ENCODE assay signal across 19 mouse cellular contexts in genomic region chr11:45831476-45832143, GRCm38 (mm10). TPM values are rescaled to one million over a fixed set of nuclear protein-coding genes. Genes with fewer than 3 reads are reported as not detected.
DNase-seq lines count a peak whose midpoint lies in the region; ATAC-seq and TF ChIP-seq lines count a peak whose summit lies in the region.
"Had no signal": no experiment of that assay in that cellular context is flagged by ENCODE, and none has a peak within 500 bp of the region (broad histone marks: within the 10 kb centered on the region; RNA-seq: fewer than 3 reads in every experiment).

No protein-coding gene starts in this region.

- no peak overlapping the region for H3K4me2 ChIP-seq in heart, postnatal 0 days (ENCODE audit: low read depth, low read length)
- no peak overlapping the region for H3K4me2 ChIP-seq in embryonic facial prominence, embryonic 13.5 days
- H3K4me2 ChIP-seq in limb, embryonic 15.5 days, result no peak overlapping the region
- H3K4me2 ChIP-seq: forebrain, embryonic 15.5 days; hindbrain, embryonic 13.5 days; midbrain, embryonic 12.5 days; neural tube, embryonic 12.5 days had no signal

- no peaks in the 10 kb centered on the region for H3K27me3 ChIP-seq in heart, postnatal 0 days (ENCODE audit: control insufficient read depth, insufficient read depth, low read length)
- H3K27me3 ChIP-seq in embryonic facial prominence, embryonic 13.5 days, result no peaks in the 10 kb centered on the region
- no peaks in the 10 kb centered on the region for H3K27me3 ChIP-seq in limb, embryonic 15.5 days
- H3K27me3 ChIP-seq: forebrain, embryonic 15.5 days; hindbrain, embryonic 13.5 days; midbrain, embryonic 12.5 days; neural tube, embryonic 12.5 days had no signal

- no peak overlapping the region for H3K9ac ChIP-seq in heart, postnatal 0 days (replicated peaks; ENCODE audit: low read depth, low read length)
- no peak overlapping the region for H3K9ac ChIP-seq in embryonic facial prominence, embryonic 13.5 days
- no peak overlapping the region for H3K9ac ChIP-seq in limb, embryonic 15.5 days
- H3K9ac ChIP-seq: forebrain, embryonic 15.5 days; hindbrain, embryonic 13.5 days; liver, postnatal 0 days; midbrain, embryonic 12.5 days; neural tube, embryonic 12.5 days had no signal

- DNase-seq in gastrocnemius, postnatal 25 days, result peak; percentile 23
- no peak for DNase-seq in gastrocnemius, postnatal 4 days (ENCODE audit: low spot score in 2 of 2)
- no peak for DNase-seq in heart, postnatal 0 days (ENCODE audit: low spot score)
- no peak for DNase-seq in heart, postnatal 25 days (ENCODE audit: low spot score)
- DNase-seq in left cerebral cortex, postnatal 10 days (ENCODE audit: extremely low spot score in 1 of 2, low spot score in 2 of 2), result no peak
- DNase-seq in adrenal gland, adult (ENCODE audit: inconsistent age in 2 of 2, low spot score in 1 of 2), result no peak
- DNase-seq: cerebellum, adult 18-20 months; cerebellum, postnatal 36 days; heart, adult 2 months; kidney, adult 18-20 months; kidney, postnatal 10 days; liver, postnatal 0 days; thymus, postnatal 36 days had no signal

- intact Hi-C loops in heart, postnatal 25 days (cut with DNase I), result no loop called here
- intact Hi-C loops in left cerebral cortex, postnatal 10 days (cut with DNase I), result no loop called here

- H3K36me3 ChIP-seq in heart, postnatal 0 days (replicated peaks; ENCODE audit: control insufficient read depth, insufficient read depth, low read length), result no peaks in the 10 kb centered on the region
- H3K36me3 ChIP-seq in embryonic facial prominence, embryonic 13.5 days, result no peaks in the 10 kb centered on the region
- no peaks in the 10 kb centered on the region for H3K36me3 ChIP-seq in limb, embryonic 15.5 days
- H3K36me3 ChIP-seq: forebrain, embryonic 15.5 days; hindbrain, embryonic 13.5 days; midbrain, embryonic 12.5 days; neural tube, embryonic 12.5 days had no signal

- H3K4me3 ChIP-seq in heart, postnatal 0 days (ENCODE audit: low read depth, low read length), result no peak overlapping the region
- H3K4me3 ChIP-seq in embryonic facial prominence, embryonic 13.5 days, result no peak overlapping the region
- no peak overlapping the region for H3K4me3 ChIP-seq in limb, embryonic 15.5 days
- H3K4me3 ChIP-seq: forebrain, embryonic 15.5 days; heart, adult 2 months; hindbrain, embryonic 13.5 days; midbrain, embryonic 12.5 days; neural tube, embryonic 12.5 days had no signal

- no peak for TF ChIP-seq CTCF in heart, postnatal 0 days (IDR thresholded peaks at IDR 0.05; ENCODE audit: low read depth)

- no peak for ATAC-seq in heart, postnatal 0 days (ENCODE audit: insufficient read depth, low read depth)
- no peak for ATAC-seq in embryonic facial prominence, embryonic 13.5 days (ENCODE audit: insufficient number of reproducible peaks, insufficient read depth, low FRiP score, low TSS enrichment, low read depth)
- ATAC-seq in limb, embryonic 15.5 days (ENCODE audit: insufficient number of reproducible peaks, low FRiP score, low TSS enrichment, low read depth), result 0 out of 2 replicates have a peak, but pooled peaks have one; percentile 47
- ATAC-seq: forebrain, embryonic 15.5 days; liver, postnatal 0 days had no signal

- no peaks in the 10 kb centered on the region for H3K9me3 ChIP-seq in heart, postnatal 0 days (replicated peaks; ENCODE audit: control insufficient read depth, low read length)
- H3K9me3 ChIP-seq in embryonic facial prominence, embryonic 13.5 days, result no peaks in the 10 kb centered on the region
- H3K9me3 ChIP-seq in limb, embryonic 15.5 days, result no peaks in the 10 kb centered on the region
- H3K9me3 ChIP-seq: forebrain, embryonic 15.5 days; hindbrain, embryonic 13.5 days; midbrain, embryonic 12.5 days; neural tube, embryonic 12.5 days had no signal

- no peak for TF ChIP-seq EP300 in heart, postnatal 0 days (IDR thresholded peaks at IDR 0.05; ENCODE audit: low read depth)

- 76% methylated on average over 15 of the region's 15 CpGs for WGBS in heart, postnatal 0 days
- WGBS in embryonic facial prominence, embryonic 13.5 days, result 76% methylated on average over 15 of the region's 15 CpGs
- WGBS in limb, embryonic 15.5 days, result 59% methylated on average over 15 of the region's 15 CpGs

- peak overlapping the region; percentile 81 for H3K27ac ChIP-seq in heart, postnatal 0 days (ENCODE audit: low read depth)
- H3K27ac ChIP-seq in embryonic facial prominence, embryonic 13.5 days, result peak overlapping the region; percentile 71
- H3K27ac ChIP-seq in limb, embryonic 15.5 days, result peak overlapping the region; percentile 66
- H3K27ac ChIP-seq: forebrain, embryonic 15.5 days; heart, adult 2 months; hindbrain, embryonic 13.5 days; midbrain, embryonic 12.5 days; neural tube, embryonic 12.5 days had no signal

- peaks cover 16% of the 10 kb centered on the region for H3K4me1 ChIP-seq in heart, postnatal 0 days (ENCODE audit: control insufficient read depth, insufficient read depth)
- H3K4me1 ChIP-seq in embryonic facial prominence, embryonic 13.5 days, result peaks cover 21% of the 10 kb centered on the region
- H3K4me1 ChIP-seq in limb, embryonic 15.5 days, result peaks cover 20% of the 10 kb centered on the region
- H3K4me1 ChIP-seq: hindbrain, embryonic 13.5 days; neural tube, embryonic 12.5 days had no signal

RNA-seq across cellular contexts. Expression of gene Clint1, which starts 20.2 kb away (rescaled TPM):
- total RNA-seq in gastrocnemius, postnatal 25 days (2021), result 10 to 100 TPM; 27.8 to 35.3 TPM
- total RNA-seq in gastrocnemius, postnatal 4 days (2021), result 10 to 100 TPM; 64.9 to 69.6 TPM
- total RNA-seq in heart, postnatal 0 days (2014; rRNA removed; ENCODE audit: low replicate concordance), result 32.3 and 33.8 TPM in 2 replicates
- polyA plus RNA-seq in heart, postnatal 0 days (2015; fragmentation: Nextera tagmentation; extraction: Ambion mirVana), result 28.8 and 30.1 TPM in 2 replicates
- total RNA-seq in heart, postnatal 25 days (2021), result 10 to 100 TPM; 36.0 to 36.4 TPM
- 81.8 and 92.9 TPM in 2 replicates for polyA plus RNA-seq in embryonic facial prominence, embryonic 13.5 days (2015; fragmentation: Nextera tagmentation; extraction: Ambion mirVana)
- polyA plus RNA-seq in limb, embryonic 15.5 days (2015; fragmentation: Nextera tagmentation; extraction: Ambion mirVana), result 72.7 and 84.5 TPM in 2 replicates
- total RNA-seq in left cerebral cortex, postnatal 10 days (2021), result 10 to 100 TPM; 43.8 to 44.0 TPM
